Mouse (Mus musculus) lung, embryonic 15.5 days (tissue): Measurements from ENCODE around the gene Rpa2. TPM values are rescaled to one million over a fixed set of nuclear protein-coding genes. Genes with fewer than 3 reads are reported as not detected.
A peak's percentile ranks its signal among the peaks of the same experiment; 100 is the strongest.
"Not testable (repeated sequence)": the region's sequence is repeated elsewhere in the genome, so short reads cannot be mapped to it uniquely, and the experiment has no call there.

Source experiments
- ATAC-seq: fragments of 200-750 bp; cut with Nextera tagmentation; 2 replicates; pipeline ENCODE4 v1.8.0; 2017; ENCODE audit warnings: moderate number of reproducible peaks, borderline replicate concordance; ENCODE audit not compliant: low FRiP score, low TSS enrichment; ENCODE audit errors: extremely low read depth
- H3K27ac ChIP-seq: fragments of 300-500 bp; sonication (generic); 2 replicates; pipeline ENCODE4 v1.5.1; 2015; ENCODE audit warnings: moderate library complexity, mild to moderate bottlenecking, inconsistent platforms
- H3K27me3 ChIP-seq: fragments of 300-500 bp; sonication (generic); 2 replicates; pipeline ENCODE4 v1.6.1; 2015; ENCODE audit warnings: inconsistent platforms
- H3K36me3 ChIP-seq: fragments of 300-500 bp; sonication (generic); 2 replicates; pipeline ENCODE4 v1.6.1; 2015; ENCODE audit warnings: inconsistent platforms
- H3K4me1 ChIP-seq: fragments of 300-500 bp; sonication (generic); 2 replicates; pipeline ENCODE4 v1.6.1; 2015; ENCODE audit warnings: inconsistent platforms
- H3K4me2 ChIP-seq: fragments of 300-500 bp; sonication (generic); 2 replicates; pipeline ENCODE4 v1.6.1; 2015; ENCODE audit warnings: inconsistent platforms, mild to moderate bottlenecking, moderate library complexity
- H3K4me3 ChIP-seq: fragments of 300-500 bp; sonication (generic); 2 replicates; pipeline ENCODE4 v1.5.1; 2015; ENCODE audit warnings: mild to moderate bottlenecking, inconsistent platforms
- H3K9ac ChIP-seq: fragments of 300-500 bp; sonication (generic); 2 replicates; pipeline ENCODE4 v1.6.1; 2015; ENCODE audit warnings: inconsistent platforms
- H3K9me3 ChIP-seq: fragments of 300-500 bp; sonication (generic); 2 replicates; pipeline ENCODE4 v1.6.1; 2016; ENCODE audit warnings: inconsistent platforms
- WGBS: fragments of 180-500 bp; shearing (Covaris S2); methylation state at CpG from one replicate; pipeline ENCODE4 v1.1.7; 2015; 5-methylcytosine and 5-hydroxymethylcytosine counted together
- polyA plus RNA-seq: library from polyadenylated mRNA; unstranded; fragments of >200 nt; fragmentation: Nextera tagmentation; extraction: Ambion mirVana; gene quantifications from 2 replicates; pipeline ENCODE4 v1.2.1, GENCODE M21; 2015

The Rpa2 gene
- 111 TPM in 2 replicates for polyA plus RNA-seq

DNA sequence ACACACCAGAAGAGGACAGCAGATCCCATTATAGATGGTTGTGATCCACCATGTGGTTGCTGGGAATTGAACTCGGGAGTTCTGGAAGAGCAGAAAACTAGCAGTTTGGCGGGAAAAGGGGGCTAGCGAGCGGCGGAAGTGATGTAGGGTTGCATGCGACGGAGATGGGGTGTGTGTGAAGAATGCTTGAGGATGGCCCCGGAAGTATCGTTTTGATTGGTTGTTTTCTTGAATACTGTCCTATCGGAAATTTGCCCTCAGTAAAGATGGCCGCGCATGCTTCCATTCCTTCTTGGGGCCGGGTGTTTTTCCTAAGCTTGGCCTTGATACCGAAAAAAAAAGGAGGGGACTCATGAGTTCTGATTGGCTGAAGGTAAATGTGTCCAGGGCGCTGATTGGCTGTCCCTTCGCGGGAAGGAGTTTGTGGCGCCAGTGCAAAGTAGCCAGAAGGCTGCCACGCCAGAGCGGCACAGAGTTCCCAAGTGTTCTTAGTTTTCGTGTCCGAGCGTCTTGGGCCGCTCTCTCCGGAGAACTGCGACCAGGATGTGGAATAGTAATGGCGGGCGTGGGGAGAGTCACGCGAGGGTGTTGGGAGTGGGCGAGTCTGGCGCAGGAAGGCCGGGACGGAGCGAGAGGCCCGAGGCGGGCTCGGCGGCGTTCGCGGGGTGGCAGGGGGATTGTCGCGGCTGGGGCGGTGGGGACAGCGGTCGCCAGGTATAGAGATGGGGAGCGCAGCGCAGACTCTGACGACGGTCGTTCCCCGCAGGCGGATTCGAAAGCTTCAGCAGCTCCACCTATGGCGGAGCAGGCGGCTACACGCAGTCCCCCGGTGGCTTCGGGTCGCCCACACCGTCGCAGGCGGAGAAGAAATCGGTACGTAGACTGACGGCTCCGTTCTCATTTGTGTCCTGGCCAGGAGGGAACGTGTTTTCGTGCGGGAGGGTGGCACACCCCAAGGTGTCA is at the start of gene Rpa2:
Gene Rpa2 (plus strand): TSS at position 419 of the 963 bp plus-strand sequence.
- Histone ChIP-seq H3K4me2 (peak within 1 kb of the TSS; percentile 59), H3K4me1 (peaks cover 11% of the 10 kb centered on the region), H3K4me3 (peak within 1 kb of the TSS; percentile 78), H3K27me3 (no peaks in the 10 kb centered on the region), H3K9me3 (no peaks in the 10 kb centered on the region), H3K9ac (peak within 1 kb of the TSS; percentile 79), H3K36me3 (peaks cover 31% of the 10 kb centered on the region), H3K27ac (peak within 1 kb of the TSS; percentile 69)
- peak; percentile 97 for ATAC-seq
- under 1% methylated on average over 71 of the region's 71 CpGs for WGBS

DNA sequence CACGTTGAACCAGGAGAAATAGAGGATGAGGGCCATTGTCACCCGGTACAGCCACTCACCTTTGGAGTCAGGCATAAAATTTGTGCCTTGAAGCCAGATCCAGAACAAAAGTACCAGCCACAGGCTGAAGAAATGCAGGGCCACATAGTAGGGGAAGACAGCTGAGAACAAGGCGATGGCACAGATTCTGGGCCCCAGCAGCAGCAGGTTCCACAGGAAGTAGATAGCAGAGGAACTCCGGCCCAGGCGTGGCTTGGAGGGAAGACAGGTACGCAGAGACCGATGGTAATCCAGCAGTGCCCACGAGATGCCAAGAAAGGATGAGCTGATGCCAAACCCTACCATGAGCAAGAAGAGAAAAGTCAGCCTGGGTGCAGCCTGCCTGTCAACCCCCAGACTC is 39.9 kb upstream of the Rpa2 start:
- Histone ChIP-seq H3K9me3 (no peaks in the 10 kb centered on the region), H3K27me3 (no peaks in the 10 kb centered on the region), H3K27ac (no peak overlapping the region), H3K9ac (no peak overlapping the region), H3K36me3 (no peaks in the 10 kb centered on the region), H3K4me3 (no peak overlapping the region), H3K4me2 (no peak overlapping the region), H3K4me1 (peaks cover 7% of the 10 kb centered on the region)
- WGBS = 88% methylated on average over 8 of the region's 8 CpGs
- no peak for ATAC-seq

DNA sequence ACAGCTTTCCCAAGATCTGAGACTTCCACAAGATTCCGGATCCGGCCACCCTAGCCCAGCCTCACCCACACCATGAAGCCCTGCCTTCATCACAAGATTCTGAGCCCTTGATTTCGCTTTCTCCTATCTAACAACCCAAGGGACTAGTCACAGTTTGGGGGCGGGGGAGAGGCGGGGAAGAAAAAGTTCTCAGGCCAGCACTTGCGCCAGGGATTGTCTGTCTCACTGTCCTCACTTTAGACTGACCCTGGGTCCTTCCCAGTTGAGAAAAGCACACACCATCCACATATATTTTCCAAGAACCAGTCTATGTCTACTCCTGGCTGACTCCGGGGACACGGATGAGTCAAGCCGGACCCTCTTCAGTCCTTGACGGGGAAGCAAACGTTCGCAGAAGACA is 36.5 kb upstream of the Rpa2 start:
- H3K27me3 ChIP-seq = no peaks in the 10 kb centered on the region
- ATAC-seq = no peak

DNA sequence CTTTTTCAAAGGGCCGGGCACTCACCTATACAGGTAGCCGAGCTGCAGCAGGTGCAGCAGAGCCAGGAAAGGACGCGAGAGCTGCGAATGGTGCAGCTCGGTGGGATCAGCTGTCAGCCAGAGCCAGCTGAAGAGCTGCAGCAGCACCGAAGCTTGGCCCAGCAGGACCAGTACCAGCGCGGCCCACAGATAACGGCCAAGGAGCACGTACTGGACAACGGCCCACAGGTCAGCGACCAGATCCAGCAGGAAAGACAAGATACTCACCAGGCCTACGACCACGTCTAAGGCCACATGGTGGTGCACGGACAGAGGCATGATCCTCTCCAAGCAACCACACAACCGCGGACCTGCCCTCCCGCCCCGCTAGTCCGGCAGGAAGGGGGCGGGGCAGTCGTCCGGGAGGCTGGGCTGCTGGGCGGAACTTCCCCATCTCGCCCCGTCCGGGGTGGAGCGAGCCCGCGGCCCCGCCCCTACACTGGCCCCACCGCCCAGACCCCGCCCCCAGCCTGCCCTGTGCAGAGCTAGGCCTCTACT is 35.9 kb upstream of the Rpa2 start, which contains the start of gene Xkr8:
Gene Xkr8 (minus strand): TSS at position 399 of the 537 bp plus-strand sequence.
- ATAC-seq = peak; percentile 98
- peak within 1 kb of the TSS; percentile 34; the same call in 1 of the 2 replicates for H3K27ac ChIP-seq

More for the DNA sequence above, 36.5 kb upstream of the Rpa2 start:
- Histone ChIP-seq H3K9me3 (no peaks in the 10 kb centered on the region), H3K36me3 (no peaks in the 10 kb centered on the region), H3K27ac (no peak overlapping the region), H3K4me3 (peak overlapping the region; percentile 68), H3K9ac (peak overlapping the region; percentile 54), H3K4me2 (peak overlapping the region; percentile 96), H3K4me1 (peaks cover 7% of the 10 kb centered on the region)
- 44% methylated on average over 12 of the region's 12 CpGs for WGBS

DNA sequence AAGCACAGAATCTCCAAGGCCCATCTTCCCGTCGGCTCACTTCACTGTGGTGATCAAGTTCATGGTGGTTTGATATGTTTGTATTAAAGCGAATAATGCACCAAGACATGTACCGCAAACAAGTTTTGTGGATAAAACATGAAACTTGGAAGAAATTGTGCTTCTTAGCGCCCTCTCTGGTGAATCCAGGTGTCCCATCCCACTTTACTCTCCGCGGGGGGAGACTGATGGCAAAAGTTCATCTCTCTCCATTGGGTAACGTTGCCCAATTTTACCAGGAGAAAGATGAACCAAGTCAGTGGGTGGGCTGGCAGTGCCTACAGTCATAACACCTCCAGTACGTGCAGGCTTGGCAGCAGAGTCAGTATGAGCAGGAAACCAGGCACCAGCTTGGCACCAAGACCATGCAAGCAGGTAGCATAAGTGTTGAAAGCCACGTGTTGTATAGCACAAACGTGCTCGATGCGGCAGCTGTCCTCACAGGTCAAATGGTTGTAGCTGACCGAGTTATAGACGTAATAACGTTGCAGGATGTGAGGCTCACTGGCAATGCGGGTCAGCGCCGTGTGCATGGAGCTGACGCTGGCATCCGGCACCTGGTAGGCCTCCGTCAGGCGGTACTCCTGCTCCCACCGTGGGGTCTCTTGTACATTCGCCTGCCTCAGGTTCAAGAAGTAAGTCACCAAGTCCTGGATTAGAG is 34.9 kb upstream of the Rpa2 start:
- Histone ChIP-seq H3K4me1 (peaks cover 7% of the 10 kb centered on the region), H3K27ac (0 out of 2 replicates have a peak overlapping the region, but pooled peaks have one; percentile 34), H3K4me2 (no peak overlapping the region), H3K9me3 (no peaks in the 10 kb centered on the region), H3K4me3 (no peak overlapping the region), H3K27me3 (no peaks in the 10 kb centered on the region), H3K36me3 (no peaks in the 10 kb centered on the region), H3K9ac (no peak overlapping the region)
- ATAC-seq = no peak
- WGBS = 90% methylated on average over 25 of the region's 25 CpGs

More for the DNA sequence above, 35.9 kb upstream of the Rpa2 start, which contains the start of gene Xkr8:
- 2% methylated on average over 33 of the region's 34 CpGs for WGBS
- Histone ChIP-seq H3K9me3 (no peaks in the 10 kb centered on the region), H3K9ac (peak within 1 kb of the TSS; percentile 54), H3K4me1 (peaks cover 7% of the 10 kb centered on the region), H3K27me3 (no peaks in the 10 kb centered on the region), H3K4me3 (peak within 1 kb of the TSS; percentile 68), H3K4me2 (peak within 1 kb of the TSS; percentile 96), H3K36me3 (no peaks in the 10 kb centered on the region)

DNA sequence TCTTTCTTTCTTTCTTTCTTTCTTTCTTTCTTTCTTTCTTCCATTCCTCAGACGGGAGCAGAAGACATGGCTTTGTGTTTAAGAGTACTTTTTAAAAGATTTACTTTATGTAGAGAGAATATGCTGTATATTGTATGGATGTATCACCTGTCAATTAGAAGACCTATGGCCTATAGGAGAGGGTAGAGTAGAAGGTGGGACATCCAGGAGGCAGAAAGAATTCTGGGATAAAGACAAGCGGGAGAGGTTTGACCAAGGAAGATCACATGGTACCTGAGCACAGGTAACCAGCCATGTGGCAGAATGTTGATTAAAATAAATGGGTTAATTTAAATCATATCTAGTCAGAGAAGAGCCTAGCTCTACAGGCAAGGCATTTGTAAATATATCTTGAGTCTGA is 33.4 kb upstream of the Rpa2 start:
- ATAC-seq = no peak
- Histone ChIP-seq H3K9ac (no peak overlapping the region), H3K4me3 (no peak overlapping the region), H3K4me2 (no peak overlapping the region), H3K27me3 (no peaks in the 10 kb centered on the region), H3K36me3 (no peaks in the 10 kb centered on the region), H3K9me3 (no peaks in the 10 kb centered on the region), H3K27ac (no peak overlapping the region), H3K4me1 (peaks cover 7% of the 10 kb centered on the region)
- WGBS = 92% methylated on average over 2 of the region's 2 CpGs

DNA sequence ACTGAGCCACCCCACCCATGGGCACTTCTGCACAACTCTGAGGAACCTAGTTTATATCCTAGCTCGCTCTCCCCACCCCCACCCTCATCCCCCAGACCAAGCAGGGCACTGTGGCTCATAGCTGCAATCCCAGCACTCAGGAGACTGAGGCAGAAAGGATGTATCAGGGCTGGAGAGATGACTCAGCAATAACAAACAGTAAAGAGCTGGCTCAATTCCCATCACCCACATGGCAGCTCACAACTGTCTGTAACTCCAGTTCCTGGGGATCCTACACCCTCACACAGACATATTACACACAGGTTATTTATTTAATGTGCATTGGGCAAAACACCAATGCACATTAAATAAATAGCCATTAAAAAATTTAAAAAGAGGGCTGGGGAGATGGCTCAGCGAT is 32.7 kb upstream of the Rpa2 start:
- no peak overlapping the region for H3K4me3 ChIP-seq
- no peak overlapping the region for H3K27ac ChIP-seq
- 78% methylated on average over 2 of the region's 2 CpGs for WGBS
- H3K9ac ChIP-seq = no peak overlapping the region
- H3K27me3 ChIP-seq = no peaks in the 10 kb centered on the region
- ATAC-seq = no peak
- H3K4me2 ChIP-seq = no peak overlapping the region
- H3K4me1 ChIP-seq = peaks cover 7% of the 10 kb centered on the region
- H3K9me3 ChIP-seq = no peaks in the 10 kb centered on the region
- no peaks in the 10 kb centered on the region for H3K36me3 ChIP-seq

DNA sequence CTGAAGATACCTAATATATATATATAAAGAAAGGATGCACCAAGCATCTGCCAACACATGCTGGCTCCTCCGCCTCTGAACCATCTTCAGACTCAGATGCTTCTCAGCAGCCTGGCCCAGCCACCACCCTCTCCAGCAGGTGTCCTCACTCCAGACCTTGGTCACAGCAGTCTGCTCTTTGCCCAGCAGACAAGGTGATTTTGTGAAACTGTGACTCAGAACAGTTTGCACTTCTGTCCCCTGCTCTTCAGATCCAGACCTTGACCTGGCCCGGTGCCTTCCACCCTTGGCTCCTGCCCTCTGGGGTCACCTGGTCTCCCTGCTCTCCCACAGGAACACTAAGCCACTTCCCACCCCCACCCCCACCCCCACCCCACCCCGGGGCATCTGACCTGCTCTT is 32.2 kb upstream of the Rpa2 start:
- no peak for ATAC-seq
- no peaks in the 10 kb centered on the region for H3K27me3 ChIP-seq
- H3K4me3 ChIP-seq = no peak overlapping the region
- no peak overlapping the region for H3K9ac ChIP-seq
- 43% methylated on average over 3 of the region's 3 CpGs for WGBS
- H3K36me3 ChIP-seq = no peaks in the 10 kb centered on the region
- no peak overlapping the region for H3K27ac ChIP-seq
- H3K9me3 ChIP-seq = no peaks in the 10 kb centered on the region
- H3K4me2 ChIP-seq = no peak overlapping the region
- H3K4me1 ChIP-seq = peaks cover 7% of the 10 kb centered on the region

DNA sequence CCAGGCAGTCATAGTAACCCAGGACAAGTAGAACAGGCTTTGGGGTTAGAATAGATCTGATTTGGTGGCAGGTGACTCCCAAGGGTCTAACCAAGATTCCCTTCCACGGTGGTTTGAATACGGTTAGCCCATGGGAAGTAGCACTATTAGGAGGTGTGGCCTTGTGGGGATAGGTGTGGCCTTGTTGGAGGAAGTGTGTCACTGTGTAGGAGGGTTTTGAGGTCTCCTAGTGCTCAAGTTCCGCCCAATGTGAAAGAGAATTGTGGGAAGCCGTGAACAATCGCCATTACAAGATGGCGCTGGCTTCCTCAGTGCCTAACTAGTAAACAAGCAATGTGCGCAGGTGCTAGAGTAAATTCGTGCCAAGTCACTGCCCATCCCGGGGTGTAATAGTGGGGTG is 31.0 kb upstream of the Rpa2 start:
- H3K4me3 ChIP-seq, ATAC-seq: not testable (repeated sequence)
- 89% methylated on average over 9 of the region's 9 CpGs for WGBS

DNA sequence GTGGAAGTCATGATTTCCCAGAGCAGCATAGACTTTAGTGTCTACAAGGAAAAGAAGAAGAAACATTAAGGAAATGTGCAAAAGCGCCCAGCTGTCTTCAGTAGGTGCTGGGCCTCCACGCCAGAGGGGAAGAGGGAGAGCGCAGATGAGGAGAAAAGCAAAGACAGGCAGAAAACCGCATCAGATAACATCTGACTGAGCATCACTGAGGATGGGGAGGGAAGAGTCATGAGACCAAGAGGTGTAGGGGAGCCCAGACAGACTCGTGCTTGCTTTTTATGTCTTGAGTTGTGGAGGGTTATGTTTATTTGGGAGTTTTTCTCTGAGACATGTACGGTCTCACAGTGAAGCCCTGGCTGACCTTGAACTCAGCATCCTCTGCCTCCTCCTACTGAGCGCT is 26.6 kb upstream of the Rpa2 start:
- WGBS = 82% methylated on average over 7 of the region's 7 CpGs
- Histone ChIP-seq H3K9me3 (no peaks in the 10 kb centered on the region), H3K27me3 (no peaks in the 10 kb centered on the region), H3K4me3 (no peak overlapping the region), H3K36me3 (no peaks in the 10 kb centered on the region), H3K9ac (no peak overlapping the region), H3K4me1 (0 out of 2 replicates have a peak, but pooled peaks cover 2% of the 10 kb centered on the region), H3K27ac (no peak overlapping the region), H3K4me2 (no peak overlapping the region)
- no peak for ATAC-seq

More for the DNA sequence above, 31.0 kb upstream of the Rpa2 start:
- not testable (repeated sequence) for H3K27me3 ChIP-seq, H3K27ac ChIP-seq, H3K9me3 ChIP-seq, H3K4me2 ChIP-seq, H3K9ac ChIP-seq, H3K4me1 ChIP-seq, H3K36me3 ChIP-seq

DNA sequence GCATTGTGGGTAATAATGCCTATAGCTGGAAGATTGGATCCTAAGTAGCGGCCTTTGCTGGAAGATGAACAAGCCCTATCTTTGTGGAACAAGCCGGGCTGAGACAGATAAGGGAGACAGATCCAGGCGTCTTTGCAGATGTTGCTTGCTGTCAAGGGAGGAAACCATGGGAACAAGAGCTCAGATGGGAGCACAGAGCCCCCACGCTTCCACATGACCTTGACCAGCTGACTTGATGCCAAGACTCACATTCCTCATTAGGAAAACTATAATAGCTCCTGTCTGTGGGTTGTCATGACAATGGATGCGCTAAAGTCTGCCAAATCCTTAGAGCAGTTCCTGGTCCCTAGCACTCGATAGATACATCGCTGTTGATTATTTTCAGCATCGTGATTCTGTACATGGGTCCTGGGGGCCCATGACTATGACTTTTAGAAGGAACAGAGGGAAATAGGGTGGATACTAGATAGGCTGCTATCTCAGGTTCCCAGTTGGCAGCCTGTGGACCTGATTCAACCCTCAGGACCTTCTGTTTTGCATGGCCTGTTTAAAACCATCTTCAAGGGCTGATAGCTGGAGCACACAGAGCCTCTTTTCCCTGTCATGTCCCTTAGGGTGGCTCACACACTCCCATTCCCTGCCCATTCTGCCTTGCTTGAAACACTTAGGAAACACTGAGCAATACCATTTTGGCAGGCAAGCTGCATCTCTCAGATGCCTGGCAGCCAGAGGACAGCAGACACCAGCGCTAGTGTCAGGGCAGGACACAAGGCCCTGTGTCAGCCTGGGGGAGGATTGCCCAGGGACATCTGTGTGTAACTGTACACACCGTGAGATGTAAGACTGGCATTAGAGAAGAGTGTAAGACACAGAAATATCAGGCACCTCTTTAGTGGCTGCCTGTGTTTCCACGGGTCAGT is 23.9 kb upstream of the Rpa2 start:
- H3K27ac ChIP-seq = no peak overlapping the region
- H3K4me3 ChIP-seq = no peak overlapping the region
- H3K4me1 ChIP-seq = 0 out of 2 replicates have a peak, but pooled peaks cover 2% of the 10 kb centered on the region
- no peaks in the 10 kb centered on the region for H3K9me3 ChIP-seq
- ATAC-seq = no peak
- no peak overlapping the region for H3K4me2 ChIP-seq
- no peaks in the 10 kb centered on the region for H3K36me3 ChIP-seq
- H3K9ac ChIP-seq = no peak overlapping the region
- WGBS = 63% methylated on average over 11 of the region's 11 CpGs
- H3K27me3 ChIP-seq = no peaks in the 10 kb centered on the region
